In the genomic region with DNA sequence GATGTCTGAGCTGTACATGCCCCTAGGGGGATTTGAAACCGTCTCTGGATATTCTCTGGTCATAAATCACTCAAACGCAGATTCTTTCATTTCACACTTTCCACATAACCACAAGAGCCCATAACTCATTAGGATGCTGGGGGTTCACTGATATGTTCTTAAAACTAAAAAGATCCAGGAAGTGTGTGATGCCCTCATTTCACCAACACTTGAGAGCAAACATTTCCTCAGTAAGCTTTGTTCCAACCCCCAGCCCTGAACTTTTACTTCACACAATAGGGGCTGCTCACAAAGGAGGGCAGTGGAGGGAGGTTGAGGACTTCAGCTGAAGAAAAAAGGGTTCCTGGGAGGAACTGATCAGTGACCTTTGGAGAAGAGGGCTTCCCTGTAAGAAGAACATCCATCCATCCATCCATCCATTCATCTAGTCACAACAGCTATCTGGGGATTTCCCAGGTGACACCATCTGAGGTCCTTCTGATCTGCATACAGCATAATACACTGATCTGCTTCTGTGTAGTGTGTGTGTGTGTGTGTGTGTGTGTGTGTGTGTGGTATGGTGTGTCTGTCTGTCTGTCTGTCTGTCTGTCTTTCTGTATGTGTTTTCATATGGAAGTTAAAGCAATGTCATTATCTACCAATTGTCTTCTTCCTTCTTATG, we compare ENCODE assay signal across 24 mouse cellular contexts.
DNase-seq lines count a peak whose midpoint lies in the region; ATAC-seq and TF ChIP-seq lines count a peak whose summit lies in the region.
"Had no signal": no experiment of that assay in that cellular context is flagged by ENCODE, and none has a peak within 500 bp of the region (broad histone marks: within the 10 kb centered on the region; RNA-seq: fewer than 3 reads in every experiment).

No protein-coding gene starts in this region.

- no peaks in the 10 kb centered on the region for H3K27me3 ChIP-seq in limb, embryonic 14.5 days (ENCODE audit: control insufficient read depth, insufficient read depth, low read length)
- H3K27me3 ChIP-seq in limb, embryonic 10.5 days (ENCODE audit: low read depth, poor library complexity, severe bottlenecking) = no peaks in the 10 kb centered on the region
- H3K27me3 ChIP-seq: embryonic facial prominence, embryonic 15.5 days; heart, embryonic 12.5 days; limb, embryonic 15.5 days; neural tube, embryonic 15.5 days; stomach, embryonic 15.5 days had no signal

- 33% methylated on average over 2 of the region's 2 CpGs for WGBS in limb, embryonic 14.5 days
- WGBS in limb, embryonic 10.5 days = 46% methylated on average over 2 of the region's 2 CpGs

- intact Hi-C loops in left cerebral cortex, postnatal 25 days (cut with DNase I) = loop anchor here (5.0 kb wide), 1 partner anchor 148 kb away; no protein-coding TSS in a partner anchor

- no peaks in the 10 kb centered on the region for H3K36me3 ChIP-seq in limb, embryonic 14.5 days (ENCODE audit: control insufficient read depth, insufficient read depth, low read length)
- no peaks in the 10 kb centered on the region for H3K36me3 ChIP-seq in limb, embryonic 10.5 days
- H3K36me3 ChIP-seq: embryonic facial prominence, embryonic 15.5 days; heart, embryonic 12.5 days; hindbrain, embryonic 10.5 days; limb, embryonic 15.5 days; neural tube, embryonic 15.5 days; stomach, embryonic 15.5 days had no signal

- no peak for ATAC-seq in limb, embryonic 14.5 days (ENCODE audit: low FRiP score, low read depth)
- ATAC-seq in activated CD4-positive, CD25-positive, alpha-beta regulatory T cell, adult 4 months = peak; percentile 52
- no peak for ATAC-seq in granulocyte monocyte progenitor cell, adult 5-6 weeks (replicated peaks; ENCODE audit: poor library complexity, severe bottlenecking)
- ATAC-seq: forebrain, embryonic 14.5 days; hindbrain, postnatal 0 days; lung, postnatal 0 days had no signal

- H3K9ac ChIP-seq in limb, embryonic 14.5 days (ENCODE audit: low read depth, low read length, severe bottlenecking) = no peak overlapping the region
- H3K9ac ChIP-seq: embryonic facial prominence, embryonic 15.5 days; heart, embryonic 12.5 days; limb, embryonic 15.5 days; liver, embryonic 14.5 days; neural tube, embryonic 15.5 days; stomach, embryonic 15.5 days had no signal

- no peak overlapping the region for H3K27ac ChIP-seq in limb, embryonic 14.5 days (replicated peaks; ENCODE audit: low read depth, low read length)
- H3K27ac ChIP-seq in limb, embryonic 10.5 days = no peak overlapping the region
- H3K27ac ChIP-seq: embryonic facial prominence, embryonic 15.5 days; hindbrain, embryonic 10.5 days; hindbrain, postnatal 0 days; layer of hippocampus, adult 2 months; limb, embryonic 15.5 days; liver, embryonic 14.5 days; macrophage; neural tube, embryonic 15.5 days; stomach, embryonic 15.5 days had no signal

- H3K4me3 ChIP-seq in limb, embryonic 14.5 days (replicated peaks; ENCODE audit: low read length) = no peak overlapping the region
- H3K4me3 ChIP-seq in limb, embryonic 10.5 days = no peak overlapping the region
- H3K4me3 ChIP-seq: embryonic facial prominence, embryonic 15.5 days; heart, embryonic 12.5 days; hindbrain, embryonic 10.5 days; layer of hippocampus, adult 2 months; limb, embryonic 15.5 days; neural tube, embryonic 15.5 days; stomach, embryonic 15.5 days had no signal

- no peaks in the 10 kb centered on the region for H3K9me3 ChIP-seq in limb, embryonic 14.5 days (ENCODE audit: control insufficient read depth, low read length)
- H3K9me3 ChIP-seq in limb, embryonic 10.5 days (replicated peaks) = no peaks in the 10 kb centered on the region
- H3K9me3 ChIP-seq: embryonic facial prominence, embryonic 15.5 days; heart, embryonic 12.5 days; hindbrain, embryonic 10.5 days; limb, embryonic 15.5 days; neural tube, embryonic 15.5 days; stomach, embryonic 15.5 days had no signal

- TF ChIP-seq POLR2A in limb, embryonic 14.5 days (IDR thresholded peaks at IDR 0.05; ENCODE audit: borderline replicate concordance, extremely low read depth, insufficient read depth, insufficient read length) = no peak

- H3K4me1 ChIP-seq in limb, embryonic 14.5 days (ENCODE audit: control insufficient read depth, insufficient read depth, low read length) = no peaks in the 10 kb centered on the region
- H3K4me1 ChIP-seq in limb, embryonic 10.5 days = no peaks in the 10 kb centered on the region
- H3K4me1 ChIP-seq: embryonic facial prominence, embryonic 15.5 days; heart, embryonic 12.5 days; hindbrain, embryonic 10.5 days; limb, embryonic 15.5 days; stomach, embryonic 15.5 days had no signal

- H3K4me2 ChIP-seq in limb, embryonic 14.5 days (replicated peaks; ENCODE audit: low read depth, low read length, severe bottlenecking) = no peak overlapping the region
- H3K4me2 ChIP-seq: embryonic facial prominence, embryonic 15.5 days; heart, embryonic 12.5 days; limb, embryonic 15.5 days; midbrain, embryonic 11.5 days; neural tube, embryonic 15.5 days; stomach, embryonic 15.5 days had no signal

- DNase-seq in heart, adult 11 months = peak; percentile 67
- no peak for DNase-seq in heart, adult 8-10 months (ENCODE audit: low spot score)
- peak; percentile 13 for DNase-seq in limb, embryonic 14.5 days (ENCODE audit: low spot score)
- DNase-seq in limb, embryonic 10.5 days (ENCODE audit: low spot score) = no peak
- DNase-seq in left cerebral cortex, postnatal 25 days (ENCODE audit: low spot score in 2 of 2) = no peak
- DNase-seq: adrenal gland, postnatal 25 days; cerebellum, adult 9-11 months; right cerebral cortex, adult 18-20 months; thymus, postnatal 25 days had no signal

Comparison
In these comparisons a context has a peak if more than half of its experiments do, and no peak if none do; other contexts are left out.
1. DNase-seq: peak in heart, adult 11 months (single experiment) and limb, embryonic 14.5 days (single experiment); none in heart, adult 8-10 months (single experiment), limb, embryonic 10.5 days (single experiment) and left cerebral cortex, postnatal 25 days (0 of 2).